8 mouse cellular contexts compared by ENCODE assay signal in genomic region chr3:144605811-144606210, GRCm38 (mm10). TPM values are rescaled to one million over a fixed set of nuclear protein-coding genes. Genes with fewer than 3 reads are reported as not detected.
DNase-seq lines count a peak whose midpoint lies in the region; ATAC-seq and TF ChIP-seq lines count a peak whose summit lies in the region.
"Not testable (repeated sequence)": the region's sequence is repeated elsewhere in the genome, so short reads cannot be mapped to it uniquely, and the experiment has no call there.

No protein-coding gene starts in this region.

- not testable (repeated sequence) for H3K9ac ChIP-seq in MEL (ENCODE audit: control insufficient read depth, low read depth, low read length, poor library complexity, severe bottlenecking); forebrain, embryonic 14.5 days (ENCODE audit: low read length); liver, embryonic 12.5 days; stomach, postnatal 0 days (ENCODE audit: low read length)

- H3K79me2 ChIP-seq in MEL (ENCODE audit: control insufficient read depth, insufficient read depth, low read length, poor library complexity), result not testable (repeated sequence)

- DNase-seq in 416B (ENCODE audit: low read depth), result peak; percentile 77
- peak; percentile 63 for DNase-seq in MEL (ENCODE audit: low read depth, low spot score)
- not testable (repeated sequence) for DNase-seq in forebrain, embryonic 14.5 days (ENCODE audit: low spot score); stomach, postnatal 0 days (ENCODE audit: low spot score)
- peak; percentile 43 for DNase-seq in lung, postnatal 36 days

- TF ChIP-seq POLR2A in MEL (IDR thresholded peaks at IDR 0.05; ENCODE audit: control insufficient read depth in 1 of 2, insufficient read depth in 1 of 2, low read depth in 1 of 2, low read length in 2 of 2, poor library complexity in 1 of 2), result not testable (repeated sequence)

- not testable (repeated sequence) for H3K4me2 ChIP-seq in forebrain, embryonic 14.5 days (ENCODE audit: low read length); liver, embryonic 12.5 days; stomach, postnatal 0 days (replicated peaks; ENCODE audit: low read depth)

- H3K4me1 ChIP-seq in MEL (ENCODE audit: control insufficient read depth in 1 of 2, insufficient read depth in 2 of 2, low read length in 2 of 2); forebrain, embryonic 14.5 days (ENCODE audit: control insufficient read depth, insufficient read depth, low read length); stomach, postnatal 0 days (replicated peaks; ENCODE audit: control insufficient read depth, insufficient read depth): not testable (repeated sequence)
- H3K4me1 ChIP-seq in liver, embryonic 12.5 days, result peaks cover 29% of the 10 kb centered on the region

- 61% methylated on average over 7 of the region's 7 CpGs for WGBS in forebrain, embryonic 14.5 days
- WGBS in liver, embryonic 12.5 days (ENCODE audit: insufficient replicate concordance), result 54% methylated on average over 7 of the region's 7 CpGs
- 68% methylated on average over 7 of the region's 7 CpGs for WGBS in stomach, postnatal 0 days

- ATAC-seq in activated CD4-positive, CD25-positive, alpha-beta regulatory T cell, adult 4 months, result peak; percentile 72
- ATAC-seq in forebrain, embryonic 14.5 days, result peak; percentile 66
- ATAC-seq in inflammation-experienced regulatory T-cells, adult 6 months, result peak; percentile 54
- ATAC-seq in liver, embryonic 12.5 days, result peak; percentile 53; the same call in 1 of the 2 replicates
- ATAC-seq in stomach, postnatal 0 days (ENCODE audit: low FRiP score, low TSS enrichment), result not testable (repeated sequence)

- not testable (repeated sequence) for TF ChIP-seq EP300 in MEL (IDR thresholded peaks at IDR 0.05; ENCODE audit: low read depth in 1 of 2, low read length in 2 of 2); stomach, postnatal 0 days (optimal IDR thresholded peaks at IDR 0.05)

- H3K4me3 ChIP-seq in MEL (ENCODE audit: control insufficient read depth in 1 of 2, insufficient read depth in 1 of 2, low read depth in 2 of 2, low read length in 2 of 2); forebrain, embryonic 14.5 days (ENCODE audit: low read depth, low read length); liver, embryonic 12.5 days; stomach, postnatal 0 days (ENCODE audit: low read depth, low read length): not testable (repeated sequence)

- H3K36me3 ChIP-seq in MEL (ENCODE audit: control insufficient read depth in 1 of 2, insufficient read depth in 2 of 2, low read length in 2 of 2); forebrain, embryonic 14.5 days (ENCODE audit: control insufficient read depth, insufficient read depth, low read length); liver, embryonic 12.5 days; stomach, postnatal 0 days (ENCODE audit: control insufficient read depth, insufficient read depth, low read length): not testable (repeated sequence)

- H3K27ac ChIP-seq in MEL (ENCODE audit: control insufficient read depth, low read depth, low read length); forebrain, embryonic 14.5 days (ENCODE audit: low read depth, low read length); liver, embryonic 12.5 days; stomach, postnatal 0 days (replicated peaks): not testable (repeated sequence)

- not testable (repeated sequence) for H3K27me3 ChIP-seq in MEL (ENCODE audit: control insufficient read depth in 1 of 2, insufficient read depth in 2 of 2, low read length in 2 of 2); forebrain, embryonic 14.5 days (replicated peaks; ENCODE audit: control insufficient read depth, insufficient read depth, low read length); liver, embryonic 12.5 days (replicated peaks); stomach, postnatal 0 days (ENCODE audit: control insufficient read depth, insufficient read depth, low read length)

- H3K9me3 ChIP-seq in MEL (replicated peaks; ENCODE audit: insufficient read depth, low read length); forebrain, embryonic 14.5 days (replicated peaks; ENCODE audit: control insufficient read depth, low read length); liver, embryonic 12.5 days (replicated peaks); stomach, postnatal 0 days (ENCODE audit: control insufficient read depth, low read length): not testable (repeated sequence)

- peak; percentile 19 to 59 (median 38); a peak in 5 of 6 replicates for TF ChIP-seq CTCF in MEL (IDR thresholded peaks at IDR 0.05 in 2 of 3, conservative IDR thresholded peaks at IDR 0.05 in 1 of 3; ENCODE audit: control insufficient read depth in 1 of 3, insufficient read depth in 1 of 3, low read depth in 2 of 3, low read length in 3 of 3, poor library complexity in 1 of 3, severe bottlenecking in 1 of 3)
- peak; percentile 43 for TF ChIP-seq CTCF in stomach, postnatal 0 days (IDR thresholded peaks at IDR 0.05; ENCODE audit: low read depth)

- peak; percentile 40 for TF ChIP-seq RAD21 in MEL (IDR thresholded peaks at IDR 0.05; ENCODE audit: low read depth, low read length)

TF ChIP-seq in MEL, 35 proteins besides CTCF, POLR2A, EP300 and RAD21:
- TF ChIP-seq SMC3 (IDR thresholded peaks at IDR 0.05; ENCODE audit: low read depth, low read length) (peak; percentile 59), MYC (IDR thresholded peaks at IDR 0.05; ENCODE audit: low read depth, low read length) (peak; percentile 96), ZC3H11A (IDR thresholded peaks at IDR 0.05; ENCODE audit: low read depth, low read length) (peak; percentile 39; the same call in 1 of the 2 replicates), MAX (IDR thresholded peaks at IDR 0.05; ENCODE audit: low read length) (peak; percentile 87), MXI1 (IDR thresholded peaks at IDR 0.05; ENCODE audit: low read depth, low read length) (peak; percentile 78), USF1 (IDR thresholded peaks at IDR 0.05; ENCODE audit: low read depth, low read length) (peak; percentile 78)

RNA-seq across cellular contexts. Expression of gene Selenof, which starts 35.7 kb away (rescaled TPM):
- total RNA-seq in MEL (2012; rRNA removed), result 307 and 316 TPM in 2 replicates
- polyA plus RNA-seq in MEL (2012; ENCODE audit: insufficient read depth in 1 of 2, insufficient read length in 2 of 2, low read depth in 1 of 2, low replicate concordance in 2 of 2, missing spikeins in 1 of 2), result 1,000 to 10,000 TPM in 1 of 2 experiments, 100 to 1,000 TPM in 1; 265 to 1,760 TPM
- 100 to 1,000 TPM; 302 to 362 TPM for polyA plus RNA-seq in activated CD4-positive, CD25-positive, alpha-beta regulatory T cell, adult 4 months (2017; shearing (Covaris generic))
- polyA plus RNA-seq in forebrain, embryonic 14.5 days (2014; fragmentation: Nextera tagmentation; extraction: Ambion mirVana), result 518 and 577 TPM in 2 replicates
- 100 to 1,000 TPM; 310 to 362 (median 335) TPM for polyA plus RNA-seq in inflammation-experienced regulatory T-cells, adult 6 months (2017; shearing (Covaris generic))
- polyA plus RNA-seq in liver, embryonic 12.5 days (2016; fragmentation: Nextera tagmentation; extraction: Ambion mirVana), result 307 and 317 TPM in 2 replicates
- 546 and 560 TPM in 2 replicates for polyA plus RNA-seq in stomach, postnatal 0 days (2015; fragmentation: Nextera tagmentation; extraction: Ambion mirVana)

RNA-seq across cellular contexts. Expression of gene Hs2st1, which starts 35.8 kb away (rescaled TPM):
- 13.5 and 13.6 TPM in 2 replicates for total RNA-seq in MEL (2012; rRNA removed)
- polyA plus RNA-seq in MEL (2012; ENCODE audit: insufficient read depth in 1 of 2, insufficient read length in 2 of 2, low read depth in 1 of 2, low replicate concordance in 2 of 2, missing spikeins in 1 of 2), result 10 to 100 TPM in 1 of 2 experiments, not detected in 1; 16.1 TPM
- polyA plus RNA-seq in activated CD4-positive, CD25-positive, alpha-beta regulatory T cell, adult 4 months (2017; shearing (Covaris generic)), result 1 to 10 TPM; 1.9 to 3.3 TPM
- polyA plus RNA-seq in forebrain, embryonic 14.5 days (2014; fragmentation: Nextera tagmentation; extraction: Ambion mirVana), result 18.3 and 18.6 TPM in 2 replicates
- 1 to 10 TPM; 1.8 to 3.7 (median 3.5) TPM for polyA plus RNA-seq in inflammation-experienced regulatory T-cells, adult 6 months (2017; shearing (Covaris generic))
- 6.0 and 6.3 TPM in 2 replicates for polyA plus RNA-seq in liver, embryonic 12.5 days (2016; fragmentation: Nextera tagmentation; extraction: Ambion mirVana)
- polyA plus RNA-seq in stomach, postnatal 0 days (2015; fragmentation: Nextera tagmentation; extraction: Ambion mirVana), result 5.1 and 5.8 TPM in 2 replicates
